Mouse (Mus musculus): ENCODE results near the gene Gm5615. TPM values are rescaled to one million over a fixed set of nuclear protein-coding genes. Genes with fewer than 3 reads are reported as not detected.

Gene Gm5615
- polyA plus RNA-seq (2014; fragmentation: Nextera tagmentation; extraction: Ambion mirVana): not detected in 2 replicates

DNA sequence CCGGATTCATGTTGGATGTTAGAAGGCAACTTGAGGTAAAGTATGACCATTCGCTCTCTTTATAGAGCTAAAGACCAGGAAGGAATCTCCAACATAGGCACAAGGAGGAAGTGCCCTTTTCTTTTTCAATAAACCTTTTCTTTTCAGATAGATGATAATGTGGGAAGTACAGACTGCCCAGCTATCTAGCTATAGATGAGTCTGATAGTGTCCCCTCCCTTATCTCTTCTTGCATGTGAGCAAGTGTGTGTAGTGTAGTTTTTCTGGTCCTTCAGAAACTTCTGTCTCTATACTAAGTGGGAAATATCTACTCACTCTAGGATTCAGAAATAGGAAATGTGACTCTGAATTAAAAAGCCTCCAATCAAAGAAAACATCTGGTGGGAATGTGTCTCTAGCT is at the start of gene Gm5615:
Gene Gm5615, minus strand, starts transcription at position 101 of the 400 bp plus-strand sequence.
- Histone ChIP-seq H3K9me3 (ENCODE audit: control insufficient read depth, low read length) (peaks cover 10% of the 10 kb centered on the region; the same call in 1 of the 2 replicates), H3K4me3 (ENCODE audit: control insufficient read depth in 1 of 2, insufficient read depth in 1 of 2, low read depth in 1 of 2, low read length in 2 of 2) (no peak within 1 kb of the TSS), H3K4me1 (ENCODE audit: control insufficient read depth in 2 of 2, insufficient read depth in 2 of 2, low read length in 2 of 2) (no peaks in the 10 kb centered on the region), H3K27ac (replicated peaks in 1 of 2; ENCODE audit: control insufficient read depth in 1 of 2, insufficient read depth in 1 of 2, low read depth in 2 of 2, low read length in 2 of 2) (no peak within 1 kb of the TSS), H3K27me3 (ENCODE audit: control insufficient read depth, insufficient read depth, low read length) (no peaks in the 10 kb centered on the region), H3K9ac (ENCODE audit: low read length) (no peak within 1 kb of the TSS), H3K36me3 (ENCODE audit: control insufficient read depth, insufficient read depth, low read length) (no peaks in the 10 kb centered on the region), H3K4me2 (ENCODE audit: low read length) (no peak within 1 kb of the TSS)
- no peak for ATAC-seq (ENCODE audit: insufficient number of reproducible peaks, insufficient read depth, low FRiP score, low read depth)
- 80% methylated on average over 2 of the region's 2 CpGs for WGBS

DNA sequence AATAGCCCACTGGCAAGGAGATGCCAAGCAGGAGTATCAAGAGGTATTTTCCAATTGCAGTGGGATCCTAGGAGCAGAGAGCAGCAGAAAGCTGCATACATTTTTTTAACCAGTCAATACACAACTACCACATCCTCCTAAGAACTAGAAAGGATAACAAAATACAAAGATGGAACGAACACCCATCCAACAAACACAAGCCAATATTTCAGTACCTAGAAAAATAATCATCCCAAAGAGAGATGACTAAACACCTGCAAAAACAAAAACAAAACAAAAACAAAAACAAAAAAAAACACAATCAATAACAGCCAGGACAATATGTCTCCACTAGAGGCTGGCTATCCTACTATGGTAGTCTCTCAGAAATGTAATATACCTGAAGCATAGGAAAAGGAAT is 40.8 kb upstream of the Gm5615 start, which contains the start of gene Gm17689:
Gene Gm17689, minus strand, starts transcription at position 101 of the 400 bp plus-strand sequence.
- H3K4me2 ChIP-seq (ENCODE audit: low read length): no peak within 1 kb of the TSS
- H3K9me3 ChIP-seq (ENCODE audit: control insufficient read depth, low read length): peaks cover 23% of the 10 kb centered on the region; the same call in 1 of the 2 replicates
- H3K9ac ChIP-seq (ENCODE audit: low read length): no peak within 1 kb of the TSS
- no peaks in the 10 kb centered on the region for H3K27me3 ChIP-seq (ENCODE audit: control insufficient read depth, insufficient read depth, low read length)
- no peak within 1 kb of the TSS for H3K27ac ChIP-seq (replicated peaks in 1 of 2; ENCODE audit: control insufficient read depth in 1 of 2, insufficient read depth in 1 of 2, low read depth in 2 of 2, low read length in 2 of 2)
- no peaks in the 10 kb centered on the region for H3K4me1 ChIP-seq (ENCODE audit: control insufficient read depth in 2 of 2, insufficient read depth in 2 of 2, low read length in 2 of 2)
- no peaks in the 10 kb centered on the region for H3K36me3 ChIP-seq (ENCODE audit: control insufficient read depth, insufficient read depth, low read length)
- no peak within 1 kb of the TSS for H3K4me3 ChIP-seq (ENCODE audit: control insufficient read depth in 1 of 2, insufficient read depth in 1 of 2, low read depth in 1 of 2, low read length in 2 of 2)
- 69% methylated on average over 1 of the region's 1 CpGs for WGBS
- no peak for ATAC-seq (ENCODE audit: insufficient number of reproducible peaks, insufficient read depth, low FRiP score, low read depth)

DNA sequence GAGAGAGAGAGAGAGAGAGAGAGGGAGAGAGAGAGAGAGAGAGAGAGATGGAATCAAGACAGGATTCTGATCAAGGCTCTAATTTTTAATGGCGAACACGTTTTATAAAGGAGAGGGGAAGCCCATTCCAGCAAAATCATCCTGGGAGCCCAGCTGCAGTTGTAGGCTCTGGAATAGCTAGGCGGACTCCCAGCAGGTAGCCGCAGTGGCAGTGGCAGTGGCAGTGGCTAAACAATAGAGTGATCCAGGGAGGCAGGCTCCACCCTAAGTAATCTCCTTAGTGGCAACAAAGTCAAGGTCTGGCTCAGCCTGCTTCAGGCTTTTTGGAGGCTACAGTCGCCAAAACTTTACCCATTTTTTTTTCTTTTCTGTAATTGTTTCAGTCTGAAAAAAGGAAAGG is 37.6 kb downstream of the Gm5615 start:
- H3K27me3 ChIP-seq (ENCODE audit: control insufficient read depth, insufficient read depth, low read length): no peaks in the 10 kb centered on the region
- H3K27ac ChIP-seq (replicated peaks in 1 of 2; ENCODE audit: control insufficient read depth in 1 of 2, insufficient read depth in 1 of 2, low read depth in 2 of 2, low read length in 2 of 2): no peak overlapping the region
- ATAC-seq (ENCODE audit: insufficient number of reproducible peaks, insufficient read depth, low FRiP score, low read depth): no peak
- 73% methylated on average over 5 of the region's 5 CpGs for WGBS
- no peak overlapping the region for H3K4me2 ChIP-seq (ENCODE audit: low read length)
- peaks cover 15% of the 10 kb centered on the region for H3K9me3 ChIP-seq (ENCODE audit: control insufficient read depth, low read length)
- H3K4me1 ChIP-seq (ENCODE audit: control insufficient read depth in 2 of 2, insufficient read depth in 2 of 2, low read length in 2 of 2): no peaks in the 10 kb centered on the region
- H3K4me3 ChIP-seq (ENCODE audit: control insufficient read depth in 1 of 2, insufficient read depth in 1 of 2, low read depth in 1 of 2, low read length in 2 of 2): no peak overlapping the region
- no peaks in the 10 kb centered on the region for H3K36me3 ChIP-seq (ENCODE audit: control insufficient read depth, insufficient read depth, low read length)
- H3K9ac ChIP-seq (ENCODE audit: low read length): no peak overlapping the region

DNA sequence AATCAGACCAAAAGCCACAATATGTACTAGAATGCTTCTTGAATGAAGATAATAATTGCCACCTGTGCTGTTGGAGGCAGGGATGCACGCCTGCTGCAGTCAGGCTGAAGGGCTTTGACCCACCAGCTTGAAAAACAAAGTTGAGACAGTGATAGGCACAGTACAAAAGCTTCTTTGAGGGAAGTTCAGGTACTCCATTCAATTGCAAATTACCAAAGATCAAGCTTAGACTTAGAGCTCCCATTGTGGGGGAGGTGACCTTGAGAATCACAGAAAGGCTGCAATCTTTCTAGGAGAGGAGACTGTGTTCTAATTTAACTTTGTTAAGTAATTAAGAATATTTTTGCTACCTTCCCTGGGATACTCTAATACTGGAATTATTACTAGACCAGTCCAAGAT is 45.9 kb downstream of the Gm5615 start:
- Histone ChIP-seq H3K27me3 (ENCODE audit: control insufficient read depth, insufficient read depth, low read length) (no peaks in the 10 kb centered on the region), H3K36me3 (ENCODE audit: control insufficient read depth, insufficient read depth, low read length) (no peaks in the 10 kb centered on the region), H3K4me1 (ENCODE audit: control insufficient read depth in 2 of 2, insufficient read depth in 2 of 2, low read length in 2 of 2) (no peaks in the 10 kb centered on the region), H3K4me3 (ENCODE audit: control insufficient read depth in 1 of 2, insufficient read depth in 1 of 2, low read depth in 1 of 2, low read length in 2 of 2) (no peak overlapping the region), H3K9ac (ENCODE audit: low read length) (no peak overlapping the region), H3K27ac (replicated peaks in 1 of 2; ENCODE audit: control insufficient read depth in 1 of 2, insufficient read depth in 1 of 2, low read depth in 2 of 2, low read length in 2 of 2) (no peak overlapping the region), H3K4me2 (ENCODE audit: low read length) (no peak overlapping the region), H3K9me3 (ENCODE audit: control insufficient read depth, low read length) (peaks cover 4% of the 10 kb centered on the region; the same call in 1 of the 2 replicates)
- 50% methylated on average over 1 of the region's 1 CpGs for WGBS
- ATAC-seq (ENCODE audit: insufficient number of reproducible peaks, insufficient read depth, low FRiP score, low read depth): no peak

DNA sequence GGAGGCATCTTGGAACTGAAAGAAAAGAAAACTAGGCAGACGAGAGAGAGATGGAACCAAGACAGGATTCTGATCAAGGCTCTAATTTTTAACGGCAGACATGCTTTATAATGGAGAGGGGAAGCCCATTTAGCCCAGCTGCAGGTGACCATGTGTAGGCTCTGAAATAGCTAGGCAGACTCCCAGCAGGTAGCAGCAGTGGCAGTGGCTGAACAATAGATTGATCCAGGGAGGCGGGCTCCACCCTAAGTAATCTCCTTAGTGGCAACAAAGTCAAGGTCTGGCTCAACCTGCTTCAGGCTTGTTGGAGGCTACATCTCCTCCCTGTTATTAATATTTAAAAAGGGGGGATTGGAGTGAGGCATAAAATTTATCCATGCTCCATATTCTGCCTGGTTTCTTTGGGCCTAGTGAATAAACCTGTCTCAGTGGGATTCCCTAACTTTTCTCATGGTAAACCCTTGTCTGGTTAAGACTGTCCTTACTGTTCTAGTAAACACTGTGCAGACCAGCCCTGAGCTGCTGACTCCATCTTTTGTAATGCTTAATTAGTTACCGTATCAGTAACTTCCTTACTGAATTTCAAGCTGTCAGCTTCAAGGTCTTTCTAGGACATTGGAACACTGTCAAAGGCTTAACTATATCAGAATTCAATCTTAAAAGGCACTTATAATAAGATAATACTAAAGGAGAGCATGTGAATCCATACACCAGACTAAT is 47.1 kb downstream of the Gm5615 start:
- no peaks in the 10 kb centered on the region for H3K27me3 ChIP-seq (ENCODE audit: control insufficient read depth, insufficient read depth, low read length)
- H3K4me1 ChIP-seq (ENCODE audit: control insufficient read depth in 2 of 2, insufficient read depth in 2 of 2, low read length in 2 of 2): no peaks in the 10 kb centered on the region
- WGBS: 81% methylated on average over 4 of the region's 4 CpGs
- no peak overlapping the region for H3K27ac ChIP-seq (replicated peaks in 1 of 2; ENCODE audit: control insufficient read depth in 1 of 2, insufficient read depth in 1 of 2, low read depth in 2 of 2, low read length in 2 of 2)
- peaks cover 4% of the 10 kb centered on the region; the same call in 1 of the 2 replicates for H3K9me3 ChIP-seq (ENCODE audit: control insufficient read depth, low read length)
- no peak for ATAC-seq (ENCODE audit: insufficient number of reproducible peaks, insufficient read depth, low FRiP score, low read depth)
- H3K4me3 ChIP-seq (ENCODE audit: control insufficient read depth in 1 of 2, insufficient read depth in 1 of 2, low read depth in 1 of 2, low read length in 2 of 2): no peak overlapping the region
- no peaks in the 10 kb centered on the region for H3K36me3 ChIP-seq (ENCODE audit: control insufficient read depth, insufficient read depth, low read length)
- H3K4me2 ChIP-seq (ENCODE audit: low read length): no peak overlapping the region
- H3K9ac ChIP-seq (ENCODE audit: low read length): no peak overlapping the region

Other genes starting within 250 kb of the Gm5615 start
- not detected in 2 replicates for gene Gm7257, start 110.1 kb downstream of the Gm5615 start, polyA plus RNA-seq (2014; fragmentation: Nextera tagmentation; extraction: Ambion mirVana)
- gene Gm9513, start 66.3 kb downstream of the Gm5615 start, polyA plus RNA-seq (2014; fragmentation: Nextera tagmentation; extraction: Ambion mirVana): not detected in 2 replicates
- gene Gm17689, start 40.7 kb upstream of the Gm5615 start, polyA plus RNA-seq (2014; fragmentation: Nextera tagmentation; extraction: Ambion mirVana): not detected in 2 replicates
- not detected in 2 replicates for gene A630095E13Rik, start 101.4 kb upstream of the Gm5615 start, polyA plus RNA-seq (2014; fragmentation: Nextera tagmentation; extraction: Ambion mirVana)
- gene Acrv1, start 151.3 kb upstream of the Gm5615 start, polyA plus RNA-seq (2014; fragmentation: Nextera tagmentation; extraction: Ambion mirVana): not detected in 2 replicates
- 20.1 and 20.3 TPM in 2 replicates for gene Chek1, start 185.1 kb upstream of the Gm5615 start, polyA plus RNA-seq (2014; fragmentation: Nextera tagmentation; extraction: Ambion mirVana)
- 116 and 130 TPM in 2 replicates for gene Stt3a, start 225.7 kb upstream of the Gm5615 start, polyA plus RNA-seq (2014; fragmentation: Nextera tagmentation; extraction: Ambion mirVana)

Data from heart, embryonic 14.5 days (tissue).